Mouse (Mus musculus) adrenal gland, adult 18-20 months (tissue): Measurements from ENCODE around the gene Meox2. TPM values are rescaled to one million over a fixed set of nuclear protein-coding genes. Genes with fewer than 3 reads are reported as not detected.

ENCODE experiments used
- total RNA-seq, 2 experiments: library from RNA; stranded (reverse); gene quantifications; 1 replicate in 1 of 2; 2 replicates in 1 of 2; pipeline ENCODE4 v1.2.3; 2021

Meox2 gene
- total RNA-seq, 2 experiments from 2014 or later, result 0.56 to 2.1 TPM

Other genes starting within 250 kb of the Meox2 start
- 10 to 100 TPM in 1 of 2 experiments, 1 to 10 TPM in 1; 7.0 to 13.8 TPM for gene Agmo, start 133.1 kb downstream of the Meox2 start, total RNA-seq